Mouse (Mus musculus) layer of hippocampus, postnatal 14 days (tissue): Measurements from ENCODE around the gene Ugt1a6b. TPM values are rescaled to one million over a fixed set of nuclear protein-coding genes. Genes with fewer than 3 reads are reported as not detected.
"Not testable (repeated sequence)": the region's sequence is repeated elsewhere in the genome, so short reads cannot be mapped to it uniquely, and the experiment has no call there.

Experiments
- DNase-seq, 2 experiments: peaks; one replicate each; pipeline ENCODE4 v3.0.0; 2021 to 2022; ENCODE audit warnings: low spot score in 2 of 2, mixed read lengths in 1 of 2
- total RNA-seq, 2 experiments: library from RNA; stranded (reverse); gene quantifications; 2 replicates each; pipeline ENCODE4 v1.2.3; 2021

Gene Ugt1a6b
- total RNA-seq, 2 experiments from 2014 or later: 0.21 TPM; not detected in 1

DNA sequence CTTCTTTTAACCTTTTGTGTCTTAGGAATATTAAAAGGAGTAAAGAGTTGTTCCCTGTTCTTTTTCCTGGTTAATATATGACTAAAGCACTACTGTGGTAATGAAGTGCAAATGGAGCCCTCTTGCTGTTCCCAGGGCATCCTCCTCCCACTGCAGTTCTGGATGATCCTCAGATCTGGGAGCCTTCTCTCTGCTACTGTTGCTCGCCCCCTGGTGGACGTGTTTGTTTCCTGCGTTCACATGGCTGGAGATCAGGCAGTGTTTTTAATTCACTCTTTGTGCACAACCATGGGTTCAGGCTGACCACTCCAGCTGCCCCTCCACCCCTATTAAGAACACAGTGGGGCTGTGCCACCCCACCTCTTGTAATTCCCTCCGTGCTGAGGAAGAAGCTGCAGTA lies 17.5 kb downstream of the Ugt1a6b start:
- DNase-seq: not testable (repeated sequence)

DNA sequence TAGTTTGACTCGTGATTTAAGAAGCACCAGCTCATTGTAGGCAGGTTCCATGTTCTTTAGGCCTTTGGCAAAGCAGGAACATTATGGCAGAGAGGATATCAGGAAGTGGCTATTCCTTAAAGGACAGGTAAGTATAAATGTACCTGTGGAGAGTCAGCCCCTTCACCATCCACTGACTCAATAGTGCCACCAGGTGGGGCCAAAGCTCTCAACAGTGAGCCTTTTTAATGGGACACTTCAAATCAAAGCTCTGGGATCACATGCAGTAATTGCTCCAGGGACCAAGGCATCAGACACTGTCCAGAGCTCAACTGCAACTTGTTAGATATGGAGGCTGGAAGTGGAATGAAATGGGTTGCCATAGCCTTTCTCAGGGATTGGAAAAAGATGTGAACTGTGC lies 18.5 kb downstream of the Ugt1a6b start:
- DNase-seq: not testable (repeated sequence)

DNA sequence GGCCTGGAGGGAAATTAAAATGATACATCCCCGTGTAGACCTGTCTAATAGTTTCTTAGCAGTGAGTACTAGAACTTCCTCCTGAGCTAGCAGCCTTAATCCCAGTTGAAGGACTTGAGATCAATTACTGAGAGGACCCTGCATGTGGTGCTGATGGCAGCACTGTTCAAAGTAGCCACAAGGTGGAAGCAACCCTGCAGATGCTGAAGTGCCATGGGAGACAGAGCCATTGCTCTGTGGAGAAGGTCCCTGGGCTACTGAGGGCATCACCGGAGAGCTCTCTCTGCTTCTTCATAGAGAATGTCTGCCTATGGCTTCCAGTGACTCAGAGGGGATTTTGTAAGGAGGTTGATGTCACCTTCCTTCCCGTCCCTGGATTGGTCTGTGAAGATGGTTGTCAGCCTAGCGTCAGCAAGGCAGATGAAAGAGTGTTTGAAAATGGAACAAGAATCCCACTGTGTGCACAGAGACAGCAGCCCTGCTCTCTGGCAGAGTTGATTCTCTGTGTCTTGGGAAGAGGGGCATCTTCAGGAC lies 22.8 kb downstream of the Ugt1a6b start:
- not testable (repeated sequence) for DNase-seq

DNA sequence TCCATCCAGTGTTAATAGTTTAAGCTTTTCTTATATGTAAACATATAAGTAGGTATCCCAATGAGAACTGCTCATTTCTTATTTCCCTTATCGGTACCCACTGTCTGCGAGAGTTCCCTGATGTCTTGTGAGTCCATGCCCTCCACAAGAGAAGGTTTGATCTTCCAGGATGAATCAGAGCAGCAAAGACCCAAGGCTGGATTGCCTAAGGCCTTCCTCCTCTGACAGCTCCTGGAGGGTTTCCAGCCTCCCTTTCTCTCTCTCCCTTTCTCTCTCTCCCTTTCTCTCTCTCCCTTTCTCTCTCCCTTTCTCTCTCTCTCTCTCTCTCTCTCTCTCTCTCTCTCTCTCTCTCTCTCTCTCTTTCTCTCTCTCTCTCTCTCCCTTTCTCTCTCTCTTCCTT lies 26.0 kb downstream of the Ugt1a6b start:
- DNase-seq: not testable (repeated sequence)

DNA sequence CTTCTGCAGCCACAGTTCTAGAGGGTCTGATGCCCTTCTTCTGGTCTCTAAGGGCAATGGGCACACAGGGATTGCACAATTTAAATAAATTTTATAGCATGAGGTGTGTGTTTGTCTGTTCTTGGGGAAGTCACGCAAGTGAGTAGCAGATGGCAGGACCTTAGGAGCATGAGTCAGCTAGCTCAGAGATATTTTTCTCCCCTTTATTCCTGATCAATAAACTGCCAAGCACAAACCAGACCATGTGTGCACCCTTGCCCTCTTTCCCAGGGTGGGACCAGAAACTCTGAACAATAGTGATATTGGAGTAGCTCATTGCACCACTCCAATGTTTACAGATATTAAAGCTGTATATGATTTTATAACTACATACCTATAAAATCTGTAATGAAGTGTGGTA lies 27.2 kb downstream of the Ugt1a6b start:
- DNase-seq: not testable (repeated sequence)

DNA sequence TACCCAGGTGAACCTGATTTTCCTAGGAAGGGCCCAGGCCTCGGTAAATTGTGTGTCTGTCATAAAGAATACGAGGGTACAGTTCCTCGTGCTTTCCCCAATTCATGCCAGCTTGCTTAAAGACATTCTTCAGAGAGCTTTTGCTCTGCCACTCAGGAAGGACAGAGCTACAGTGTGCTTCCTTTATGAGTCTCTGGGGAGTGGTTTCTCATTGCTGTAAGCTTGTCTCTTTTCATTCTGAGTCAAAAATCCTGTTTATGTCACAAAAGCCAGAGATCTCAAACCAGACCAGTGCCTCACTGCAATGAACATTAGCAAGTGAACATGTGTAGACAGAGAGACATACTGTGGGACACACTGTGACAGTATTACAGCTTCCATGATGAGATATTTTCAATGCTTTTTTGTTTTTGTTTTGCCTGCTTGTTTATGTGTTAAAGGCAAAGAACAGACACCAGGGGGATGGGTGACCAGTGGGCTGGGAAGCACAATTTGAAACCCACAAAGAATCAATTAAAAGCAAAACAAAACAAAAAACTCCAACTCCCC lies 30.9 kb downstream of the Ugt1a6b start:
- no peak for DNase-seq

DNA sequence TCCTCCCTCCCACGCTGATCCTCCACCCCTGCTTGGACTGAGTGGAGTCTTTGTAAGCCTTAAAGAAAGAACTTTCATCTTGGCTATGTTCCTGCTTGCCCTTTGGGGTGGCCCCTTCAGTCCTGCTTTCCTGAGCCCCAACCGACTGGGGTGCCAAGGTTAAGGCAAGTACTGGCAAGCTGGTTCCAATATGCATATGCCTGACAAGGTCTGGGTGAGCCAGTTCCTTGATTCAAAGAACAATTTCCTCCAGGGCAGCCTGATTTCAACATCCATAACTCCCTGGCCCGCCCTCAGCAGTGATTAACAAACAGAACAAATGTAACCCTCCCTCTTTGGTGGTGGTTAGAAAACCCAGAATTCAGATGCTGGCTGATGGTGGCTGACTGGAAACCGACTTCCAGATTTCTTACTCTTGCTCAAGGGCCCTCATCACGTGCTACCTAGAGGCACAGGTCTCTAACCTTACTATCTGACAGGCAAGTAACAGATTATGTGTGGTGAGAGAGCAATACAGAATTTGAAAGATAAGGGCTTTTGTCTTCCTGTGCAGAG lies 31.5 kb downstream of the Ugt1a6b start, which contains the start of gene Ugt1a6a:
Gene Ugt1a6a, plus strand, starts transcription at position 353 of the 555 bp plus-strand sequence.
- peak in 1 of 2 experiments; percentile 24 for DNase-seq

DNA sequence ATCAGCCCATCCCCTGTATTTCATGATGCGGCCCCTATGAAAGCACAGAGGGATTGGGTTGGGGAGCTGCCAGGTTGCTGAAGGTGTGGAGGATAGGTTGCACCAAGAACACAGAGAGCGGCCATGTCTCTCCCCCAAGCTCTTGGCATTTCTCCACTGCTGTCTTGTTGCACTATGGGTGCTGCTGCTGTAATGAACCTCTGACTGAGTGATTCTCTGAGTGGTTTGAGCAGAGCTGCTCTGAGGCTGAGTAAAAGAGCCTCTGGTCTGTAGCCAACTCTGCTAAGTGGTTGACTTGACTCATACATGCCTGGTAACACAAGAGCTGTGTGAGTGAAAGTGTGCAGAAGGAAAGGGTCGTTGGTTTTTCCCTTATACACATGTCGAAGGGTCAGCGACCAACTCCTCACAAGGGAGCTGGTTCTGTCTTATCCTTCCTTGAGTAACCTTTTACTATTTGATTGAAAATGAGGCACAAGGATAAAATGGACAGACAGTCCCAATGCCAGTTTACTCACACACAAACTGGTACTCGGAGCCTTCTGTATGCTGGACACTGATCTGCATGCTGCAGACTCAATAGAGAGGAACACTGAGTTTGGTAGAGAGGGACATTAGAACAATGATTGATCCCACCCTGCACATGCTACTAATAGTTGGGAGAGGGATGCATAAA lies 32.3 kb downstream of the Ugt1a6b start:
- not testable (repeated sequence) for DNase-seq

DNA sequence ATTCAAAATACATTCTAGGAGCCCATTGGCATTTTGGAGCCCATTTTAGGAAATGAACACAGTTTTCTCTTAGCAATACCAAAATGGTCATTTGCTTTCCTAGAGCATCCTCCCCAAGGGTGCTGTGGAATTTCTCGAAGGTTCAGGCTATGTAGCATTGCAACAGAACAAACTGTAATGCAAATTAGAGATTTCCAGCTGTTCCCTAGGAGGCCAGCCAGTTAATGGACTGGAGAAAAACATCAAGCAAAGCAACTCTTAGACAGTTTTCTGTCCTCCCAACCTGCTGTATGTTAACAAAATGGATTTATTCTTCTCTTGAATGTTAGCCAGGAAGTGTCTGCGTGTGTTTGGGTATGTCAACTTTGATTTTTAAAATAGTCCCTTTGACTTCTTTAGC lies 33.6 kb downstream of the Ugt1a6b start:
- DNase-seq: no peak

DNA sequence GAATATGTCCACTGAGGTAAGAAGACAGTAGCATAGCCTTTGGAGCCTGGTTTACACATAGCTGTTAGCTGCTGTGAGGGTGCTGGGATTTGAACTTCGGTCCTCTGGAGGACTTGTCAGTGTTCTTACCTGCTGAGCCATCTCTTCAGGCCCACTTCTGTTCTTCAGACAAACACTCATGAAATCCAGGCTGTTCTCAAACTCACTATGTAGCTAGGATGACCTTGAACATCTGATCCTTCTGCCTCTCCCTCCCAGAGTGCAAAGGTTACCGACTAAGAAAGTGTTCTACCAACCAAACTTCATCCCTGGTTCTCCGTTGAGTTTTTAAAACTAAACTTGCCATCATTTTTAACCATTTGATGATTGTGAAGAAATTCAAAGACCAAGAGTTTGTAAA lies 34.2 kb downstream of the Ugt1a6b start:
- no peak for DNase-seq

DNA sequence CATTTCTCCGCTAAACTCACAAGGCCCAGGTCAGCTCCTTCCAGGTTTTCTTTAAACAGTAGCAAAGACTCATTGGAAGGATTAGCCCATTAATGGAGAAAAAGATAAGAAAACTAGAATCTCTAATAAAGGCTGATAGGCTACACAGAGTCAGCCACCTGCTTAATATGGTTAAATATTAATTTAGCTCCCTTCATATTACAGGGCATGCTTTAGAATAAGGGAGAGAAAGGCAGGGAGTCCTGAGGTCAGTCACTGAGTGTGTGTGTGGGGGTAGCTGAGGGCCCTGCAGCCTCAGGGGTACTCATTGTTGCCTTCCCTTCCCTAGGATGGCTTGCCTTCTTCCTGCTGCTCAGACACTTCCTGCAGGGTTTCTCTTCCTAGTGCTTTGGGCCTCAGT lies 35.1 kb downstream of the Ugt1a6b start:
- DNase-seq: no peak

DNA sequence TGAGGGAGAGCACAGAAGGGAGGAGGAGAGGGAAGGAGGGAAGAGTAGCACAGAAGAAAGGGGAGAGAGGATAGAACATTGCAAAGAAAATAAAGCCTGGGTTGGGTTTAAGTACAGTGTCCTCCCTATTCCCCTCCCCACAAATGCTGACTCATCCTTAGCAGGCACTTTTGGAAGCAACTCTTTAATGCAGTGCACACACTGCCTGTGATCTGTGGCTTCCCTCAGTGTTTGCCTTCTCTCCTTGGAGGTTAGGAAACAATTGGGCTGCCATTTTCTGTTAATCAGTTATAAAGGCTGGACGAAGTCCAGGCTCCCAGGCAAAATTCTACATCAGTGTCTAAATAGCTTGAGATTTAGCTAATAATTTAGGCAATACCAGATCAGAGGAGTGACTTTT lies 37.4 kb downstream of the Ugt1a6b start:
- not testable (repeated sequence) for DNase-seq

DNA sequence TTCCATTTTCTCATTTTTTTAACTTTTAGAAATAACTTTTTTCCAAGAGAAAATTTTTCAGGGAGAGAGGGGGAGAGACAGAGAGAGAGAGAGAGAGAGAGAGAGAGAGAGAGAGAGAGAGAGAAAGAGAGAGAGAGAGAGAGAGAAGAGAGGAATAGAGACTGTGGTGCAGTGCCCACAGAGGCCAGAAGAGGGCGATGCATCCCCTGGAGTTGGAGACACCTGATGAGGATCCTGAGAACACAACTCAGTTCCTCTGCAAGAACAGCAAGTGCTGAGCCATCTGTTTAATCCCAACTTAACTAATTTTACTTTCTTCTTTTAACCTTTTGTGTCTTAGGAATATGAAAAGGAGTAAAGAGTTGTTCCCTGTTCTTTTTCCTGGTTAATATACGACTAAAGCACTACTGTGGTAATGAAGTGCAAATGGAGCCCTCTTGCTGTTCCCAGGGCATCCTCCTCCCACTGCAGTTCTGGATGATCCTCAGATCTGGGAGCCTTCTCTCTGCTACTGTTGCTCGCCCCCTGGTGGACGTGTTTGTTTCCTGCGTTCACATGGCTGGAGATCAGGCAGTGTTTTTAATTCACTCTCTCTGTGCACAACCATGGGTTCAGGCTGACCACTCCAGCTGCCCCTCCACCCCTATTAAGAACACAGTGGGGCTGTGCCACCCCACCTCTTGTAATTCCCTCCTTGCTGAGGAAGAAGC lies 41.1 kb downstream of the Ugt1a6b start:
- DNase-seq: peak in 1 of 2 experiments; percentile 25

DNA sequence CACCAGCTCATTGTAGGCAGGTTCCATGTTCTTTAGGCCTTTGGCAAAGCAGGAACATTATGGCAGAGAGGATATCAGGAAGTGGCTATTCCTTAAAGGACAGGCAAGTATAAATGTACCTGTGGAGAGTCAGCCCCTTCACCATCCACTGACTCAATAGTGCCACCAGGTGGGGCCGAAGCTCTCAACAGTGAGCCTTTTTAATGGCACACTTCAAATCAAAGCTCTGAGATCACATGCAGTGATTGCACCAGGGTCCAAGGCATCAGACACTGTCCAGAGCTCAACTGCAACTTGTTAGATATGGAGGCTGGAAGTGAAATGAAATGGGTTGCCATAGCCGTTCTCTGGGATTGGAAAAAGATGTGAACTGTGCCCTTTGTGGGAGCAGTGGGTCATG lies 42.2 kb downstream of the Ugt1a6b start:
- DNase-seq: not testable (repeated sequence)

DNA sequence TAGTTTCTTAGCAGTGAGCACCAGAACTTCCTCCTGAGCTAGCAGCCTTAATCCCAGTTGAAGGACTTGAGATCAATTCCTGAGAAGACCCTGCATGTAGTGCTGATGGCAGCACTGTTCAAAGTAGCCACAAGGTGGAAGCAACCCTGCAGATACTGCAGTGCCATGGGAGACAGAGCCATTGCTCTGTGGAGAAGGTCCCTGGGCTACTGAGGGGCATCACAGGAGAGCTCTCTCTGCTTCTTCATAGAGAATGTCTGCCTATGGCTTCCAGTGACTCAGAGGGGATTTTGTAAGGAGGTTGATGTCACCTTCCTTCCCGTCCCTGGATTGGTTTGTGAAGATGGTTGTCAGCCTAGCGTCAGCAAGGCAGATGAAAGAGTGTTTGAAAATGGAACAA lies 47.1 kb downstream of the Ugt1a6b start:
- peak in 1 of 2 experiments; percentile 24 for DNase-seq

DNA sequence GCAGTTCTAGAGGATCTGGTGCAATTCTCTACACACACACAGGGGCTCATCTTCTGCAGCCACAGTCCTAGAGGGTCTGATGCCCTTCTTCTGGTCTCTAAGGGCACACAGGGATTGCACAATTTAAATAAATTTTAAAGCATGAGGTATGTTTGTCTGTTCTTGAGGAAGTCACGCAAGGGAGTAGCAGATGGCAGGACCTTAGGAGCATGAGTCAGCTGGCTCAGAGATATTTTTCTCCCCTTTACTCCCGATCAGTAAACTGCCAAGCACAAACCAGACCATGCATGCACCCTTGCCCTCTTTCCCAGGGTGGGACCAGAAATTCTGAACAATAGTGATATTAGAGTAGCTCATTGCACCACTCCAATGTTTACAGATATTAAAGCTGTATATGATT lies 55.4 kb downstream of the Ugt1a6b start:
- DNase-seq: no peak

DNA sequence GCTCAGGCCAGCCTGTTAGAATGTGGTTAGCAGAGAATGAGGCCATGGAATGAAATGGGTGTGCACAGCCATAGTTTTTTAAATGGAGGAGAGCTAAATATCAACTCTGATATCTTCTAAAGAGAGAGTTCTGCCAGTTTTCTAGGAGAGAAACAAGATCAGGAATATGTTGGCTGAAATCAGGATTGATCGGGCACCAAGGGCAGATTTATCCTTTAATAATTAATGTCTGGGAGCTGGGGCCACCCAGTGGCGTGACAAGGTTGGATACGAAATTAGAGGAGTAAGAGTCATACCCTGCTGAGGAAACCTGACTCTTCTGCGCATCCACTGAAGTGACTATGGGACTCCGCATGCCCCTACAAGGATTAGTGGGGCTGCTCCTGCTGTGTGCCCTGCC lies 62.7 kb downstream of the Ugt1a6b start, which contains the start of gene Ugt1a5:
Gene Ugt1a5, plus strand, starts transcription at position 302 of the 400 bp plus-strand sequence.
- DNase-seq: no peak

DNA sequence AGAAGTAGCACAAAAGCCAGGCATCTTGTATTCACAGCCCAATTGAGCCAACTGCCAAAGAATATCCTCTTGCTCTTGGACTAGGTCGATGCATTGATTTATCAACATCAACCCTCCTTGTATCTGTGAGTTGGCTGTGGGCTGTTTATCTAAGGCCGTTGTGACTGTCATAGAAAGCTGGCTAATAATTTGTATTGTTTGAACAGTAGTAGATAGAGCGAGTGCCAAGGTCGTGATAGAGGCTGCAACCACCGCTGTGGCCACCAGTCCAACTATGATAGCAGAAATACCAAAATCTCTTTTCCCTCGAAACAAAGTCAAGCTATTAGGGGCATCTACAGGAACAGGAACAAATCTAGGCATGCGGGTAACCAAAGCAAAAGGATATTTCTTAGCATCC lies 69.1 kb downstream of the Ugt1a6b start:
- DNase-seq: not testable (repeated sequence)

DNA sequence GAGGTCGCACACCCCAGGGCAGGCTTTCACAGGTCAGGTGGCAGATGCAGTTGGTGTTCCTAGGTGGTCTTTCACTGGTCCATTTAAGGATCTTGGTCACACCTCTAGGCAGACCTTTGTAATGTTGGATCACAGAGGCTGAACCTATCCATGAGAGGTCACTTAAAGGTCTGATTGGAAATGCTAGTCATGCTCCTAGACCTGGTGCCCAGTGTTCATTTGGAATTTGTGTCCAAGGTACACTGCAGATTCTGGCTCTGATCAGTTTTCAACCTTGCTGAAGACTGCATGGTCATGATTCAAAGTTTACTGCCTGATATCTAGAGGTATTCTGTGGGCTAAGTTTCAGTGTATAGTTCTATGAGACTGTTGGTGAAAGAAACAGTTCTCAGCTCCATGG lies 76.6 kb downstream of the Ugt1a6b start:
- no peak for DNase-seq

DNA sequence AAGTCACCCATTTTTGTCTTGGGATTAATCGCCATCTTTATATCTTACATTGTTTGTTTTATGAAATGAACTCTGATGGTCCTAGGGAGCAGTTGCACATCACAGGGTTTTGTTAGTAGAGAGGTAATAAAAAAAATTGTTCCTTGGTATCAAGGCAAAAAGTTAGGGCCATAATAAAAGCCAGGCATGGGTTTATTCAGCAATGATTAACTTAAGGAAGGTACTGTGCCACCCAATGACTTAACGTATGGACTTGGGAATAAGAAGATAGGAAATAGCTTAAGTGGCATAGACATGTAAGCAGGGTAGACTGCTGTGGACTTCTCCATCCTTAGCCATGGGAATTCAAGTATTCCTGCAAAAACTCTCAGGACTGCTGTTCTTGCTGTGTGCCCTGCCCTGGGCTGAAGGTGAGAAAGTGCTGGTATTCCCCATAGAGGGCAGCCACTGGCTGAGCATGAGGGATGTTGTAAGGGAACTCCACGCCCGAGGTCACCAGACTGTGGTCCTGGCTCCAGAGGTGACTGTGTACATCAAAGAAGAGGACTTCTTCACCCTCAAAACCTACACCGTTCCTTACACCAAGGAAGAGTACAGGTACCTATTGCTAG lies 83.4 kb downstream of the Ugt1a6b start:
- DNase-seq: no peak

DNA sequence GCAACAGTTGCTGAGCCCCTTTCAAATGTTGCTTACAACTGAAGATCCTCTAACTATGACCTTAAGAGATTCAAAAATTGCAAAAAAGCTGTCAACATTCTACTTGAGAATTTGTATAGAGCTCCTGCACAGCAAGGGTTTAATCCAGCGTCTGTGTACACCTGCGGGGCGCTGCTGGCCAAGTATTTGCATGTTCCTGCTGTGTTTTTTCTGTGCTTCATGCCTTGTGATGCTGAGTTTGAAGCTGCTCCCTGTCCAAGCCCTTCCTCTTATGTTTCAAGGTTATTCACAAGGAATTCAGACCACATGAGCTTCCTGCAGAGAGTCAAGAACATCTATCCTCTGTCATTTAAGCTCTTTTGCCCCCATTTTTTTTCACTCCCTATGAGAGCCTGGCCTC lies 89.1 kb downstream of the Ugt1a6b start:
- DNase-seq: no peak
